In genomic region chr12:85169117-85169858, GRCm38 (mm10) we compare ENCODE assay signal across 8 mouse cellular contexts. TPM values are rescaled to one million over a fixed set of nuclear protein-coding genes. Genes with fewer than 3 reads are reported as not detected.
DNase-seq lines count a peak whose midpoint lies in the region; ATAC-seq and TF ChIP-seq lines count a peak whose summit lies in the region.

No protein-coding gene starts in this region.

- no peak overlapping the region for H3K27ac ChIP-seq in embryonic facial prominence, embryonic 12.5 days
- H3K27ac ChIP-seq in kidney, adult 2 months (ENCODE audit: insufficient read depth, low read depth, low read length) = no peak overlapping the region
- no peak overlapping the region for H3K27ac ChIP-seq in limb, embryonic 11.5 days (replicated peaks; ENCODE audit: low read depth, low read length)
- H3K27ac ChIP-seq in midbrain, embryonic 13.5 days = no peak overlapping the region

- TF ChIP-seq POLR2A in kidney, adult 2 months (IDR thresholded peaks at IDR 0.05; ENCODE audit: low read depth, low read length) = no peak

- peak overlapping the region; percentile 22 for H3K9ac ChIP-seq in embryonic facial prominence, embryonic 12.5 days
- no peak overlapping the region for H3K9ac ChIP-seq in limb, embryonic 11.5 days (ENCODE audit: low read length)
- H3K9ac ChIP-seq in midbrain, embryonic 13.5 days (replicated peaks) = peak overlapping the region; percentile 58

- peak overlapping the region; percentile 30 for H3K4me2 ChIP-seq in embryonic facial prominence, embryonic 12.5 days (replicated peaks)
- no peak overlapping the region for H3K4me2 ChIP-seq in limb, embryonic 11.5 days (ENCODE audit: low read depth, severe bottlenecking)
- peak overlapping the region; percentile 45 for H3K4me2 ChIP-seq in midbrain, embryonic 13.5 days (replicated peaks)

- DNase-seq in 3T3-L1 (ENCODE audit: low read depth, low spot score) = peak; percentile 83
- peak; percentile 90 for DNase-seq in adrenal gland, postnatal 25 days
- DNase-seq in heart, adult 8-10 months (ENCODE audit: low spot score) = peak; percentile 86
- DNase-seq in kidney, adult 2 months = peak; percentile 70
- DNase-seq in limb, embryonic 11.5 days (ENCODE audit: low spot score) = peak; percentile 90
- DNase-seq in spleen, adult 18-20 months = peak; percentile 62 to 84

- peaks cover 16% of the 10 kb centered on the region for H3K4me1 ChIP-seq in embryonic facial prominence, embryonic 12.5 days
- peaks cover 2% of the 10 kb centered on the region; the same call in 1 of the 2 replicates for H3K4me1 ChIP-seq in kidney, adult 2 months (ENCODE audit: control insufficient read depth, insufficient read depth, low read length)
- no peaks in the 10 kb centered on the region for H3K4me1 ChIP-seq in limb, embryonic 11.5 days (ENCODE audit: control insufficient read depth, insufficient read depth, low read length)
- peaks cover 13% of the 10 kb centered on the region; the same call in 1 of the 2 replicates for H3K4me1 ChIP-seq in midbrain, embryonic 13.5 days (replicated peaks)

- no peak overlapping the region for H3K4me3 ChIP-seq in embryonic facial prominence, embryonic 12.5 days
- H3K4me3 ChIP-seq in kidney, adult 2 months (ENCODE audit: insufficient read depth, low read depth, low read length) = no peak overlapping the region
- no peak overlapping the region for H3K4me3 ChIP-seq in limb, embryonic 11.5 days (ENCODE audit: low read depth, low read length)
- H3K4me3 ChIP-seq in midbrain, embryonic 13.5 days (replicated peaks) = peak overlapping the region; percentile 26

- WGBS in embryonic facial prominence, embryonic 12.5 days = 24% methylated on average over 27 of the region's 27 CpGs
- 33% methylated on average over 27 of the region's 27 CpGs for WGBS in kidney, adult 2 months
- WGBS in limb, embryonic 11.5 days = 27% methylated on average over 27 of the region's 27 CpGs
- 26% methylated on average over 27 of the region's 27 CpGs for WGBS in midbrain, embryonic 13.5 days

- TF ChIP-seq CTCF in kidney, adult 2 months (conservative IDR thresholded peaks at IDR 0.05; ENCODE audit: insufficient read depth, insufficient read length, low read depth, low read length) = peak; percentile 79

- peaks cover 21% of the 10 kb centered on the region for H3K36me3 ChIP-seq in embryonic facial prominence, embryonic 12.5 days
- H3K36me3 ChIP-seq in kidney, adult 2 months (ENCODE audit: control insufficient read depth, insufficient read depth, low read length) = no peaks in the 10 kb centered on the region
- H3K36me3 ChIP-seq in limb, embryonic 11.5 days (ENCODE audit: control insufficient read depth, insufficient read depth, low read length) = no peaks in the 10 kb centered on the region
- no peaks in the 10 kb centered on the region for H3K36me3 ChIP-seq in midbrain, embryonic 13.5 days

- 0 out of 2 replicates have a peak, but pooled peaks have one; percentile 30 for ATAC-seq in embryonic facial prominence, embryonic 12.5 days (ENCODE audit: insufficient number of reproducible peaks, insufficient read depth, low FRiP score, low TSS enrichment)
- peak; percentile 75; the same call in 1 of the 2 replicates for ATAC-seq in limb, embryonic 11.5 days (ENCODE audit: insufficient number of reproducible peaks, low FRiP score, low TSS enrichment, low read depth)
- ATAC-seq in midbrain, embryonic 13.5 days = peak; percentile 80

- H3K9me3 ChIP-seq in embryonic facial prominence, embryonic 12.5 days = no peaks in the 10 kb centered on the region
- no peaks in the 10 kb centered on the region for H3K9me3 ChIP-seq in limb, embryonic 11.5 days (ENCODE audit: control insufficient read depth, low read length)
- H3K9me3 ChIP-seq in midbrain, embryonic 13.5 days = no peaks in the 10 kb centered on the region

- H3K27me3 ChIP-seq in embryonic facial prominence, embryonic 12.5 days = 0 out of 2 replicates have a peak, but pooled peaks cover 3% of the 10 kb centered on the region
- no peaks in the 10 kb centered on the region for H3K27me3 ChIP-seq in kidney, adult 2 months (replicated peaks; ENCODE audit: control insufficient read depth, insufficient read depth, low read length)
- no peaks in the 10 kb centered on the region for H3K27me3 ChIP-seq in limb, embryonic 11.5 days (ENCODE audit: control insufficient read depth, insufficient read depth, low read length)
- H3K27me3 ChIP-seq in midbrain, embryonic 13.5 days = no peaks in the 10 kb centered on the region

RNA-seq across cellular contexts. Expression of gene Pgf, which starts 8.3 kb away (rescaled TPM):
- total RNA-seq in adrenal gland, postnatal 25 days (2021) = 1.4 and 1.8 TPM in 2 replicates
- 15.4 and 19.1 TPM in 2 replicates for polyA plus RNA-seq in embryonic facial prominence, embryonic 12.5 days (2016; fragmentation: Nextera tagmentation; extraction: Ambion mirVana)
- 1 to 10 TPM; 3.7 to 5.1 (median 4.1) TPM for total RNA-seq in heart, adult 8-10 months (2022)
- polyA plus RNA-seq in kidney, adult 2 months (2012; rRNA removed) = 1.1 and 1.2 TPM in 2 replicates
- 13.4 and 13.5 TPM in 2 replicates for polyA plus RNA-seq in limb, embryonic 11.5 days (2014; fragmentation: Nextera tagmentation; extraction: Ambion mirVana)
- polyA plus RNA-seq in midbrain, embryonic 13.5 days (2015; fragmentation: Nextera tagmentation; extraction: Ambion mirVana) = 5.7 and 6.3 TPM in 2 replicates

RNA-seq across cellular contexts. Expression of gene Rps6kl1, which starts 18.2 kb away (rescaled TPM):
- 1.0 and 1.1 TPM in 2 replicates for total RNA-seq in adrenal gland, postnatal 25 days (2021)
- 1.7 and 2.2 TPM in 2 replicates for polyA plus RNA-seq in embryonic facial prominence, embryonic 12.5 days (2016; fragmentation: Nextera tagmentation; extraction: Ambion mirVana)
- 1 to 10 TPM; 1.7 to 3.5 (median 2.8) TPM for total RNA-seq in heart, adult 8-10 months (2022)
- polyA plus RNA-seq in kidney, adult 2 months (2012; rRNA removed) = 0.89 and 0.98 TPM in 2 replicates
- 0.51 and 0.61 TPM in 2 replicates for polyA plus RNA-seq in limb, embryonic 11.5 days (2014; fragmentation: Nextera tagmentation; extraction: Ambion mirVana)
- polyA plus RNA-seq in midbrain, embryonic 13.5 days (2015; fragmentation: Nextera tagmentation; extraction: Ambion mirVana) = 15.6 and 16.6 TPM in 2 replicates

RNA-seq across cellular contexts. Expression of gene Eif2b2, which starts 50.0 kb away (rescaled TPM):
- 68.0 and 83.9 TPM in 2 replicates for total RNA-seq in adrenal gland, postnatal 25 days (2021)
- 79.0 and 88.2 TPM in 2 replicates for polyA plus RNA-seq in embryonic facial prominence, embryonic 12.5 days (2016; fragmentation: Nextera tagmentation; extraction: Ambion mirVana)
- 10 to 100 TPM; 39.5 to 50.6 (median 45.2) TPM for total RNA-seq in heart, adult 8-10 months (2022)
- polyA plus RNA-seq in kidney, adult 2 months (2012; rRNA removed) = 101 and 112 TPM in 2 replicates
- polyA plus RNA-seq in limb, embryonic 11.5 days (2014; fragmentation: Nextera tagmentation; extraction: Ambion mirVana) = 102 and 103 TPM in 2 replicates
- 90.4 and 97.3 TPM in 2 replicates for polyA plus RNA-seq in midbrain, embryonic 13.5 days (2015; fragmentation: Nextera tagmentation; extraction: Ambion mirVana)

RNA-seq across cellular contexts. Expression of gene Dlst, which starts 58.7 kb away (rescaled TPM):
- total RNA-seq in adrenal gland, postnatal 25 days (2021) = 288 and 302 TPM in 2 replicates
- 110 and 117 TPM in 2 replicates for polyA plus RNA-seq in embryonic facial prominence, embryonic 12.5 days (2016; fragmentation: Nextera tagmentation; extraction: Ambion mirVana)
- total RNA-seq in heart, adult 8-10 months (2022) = 100 to 1,000 TPM; 715 to 820 (median 788) TPM
- polyA plus RNA-seq in kidney, adult 2 months (2012; rRNA removed) = 294 and 312 TPM in 2 replicates
- 108 and 109 TPM in 2 replicates for polyA plus RNA-seq in limb, embryonic 11.5 days (2014; fragmentation: Nextera tagmentation; extraction: Ambion mirVana)
- polyA plus RNA-seq in midbrain, embryonic 13.5 days (2015; fragmentation: Nextera tagmentation; extraction: Ambion mirVana) = 98.6 and 104 TPM in 2 replicates

RNA-seq across cellular contexts. Expression of gene Prox2, which starts 58.7 kb away (rescaled TPM):
- 3.1 and 6.2 TPM in 2 replicates for total RNA-seq in adrenal gland, postnatal 25 days (2021)
- polyA plus RNA-seq in embryonic facial prominence, embryonic 12.5 days (2016; fragmentation: Nextera tagmentation; extraction: Ambion mirVana) = 3.7 and 4.4 TPM in 2 replicates
- 1 to 10 TPM; 1.1 to 3.0 (median 1.8) TPM for total RNA-seq in heart, adult 8-10 months (2022)
- 2.0 and 2.4 TPM in 2 replicates for polyA plus RNA-seq in kidney, adult 2 months (2012; rRNA removed)
- polyA plus RNA-seq in limb, embryonic 11.5 days (2014; fragmentation: Nextera tagmentation; extraction: Ambion mirVana) = 2.6 and 3.3 TPM in 2 replicates
- polyA plus RNA-seq in midbrain, embryonic 13.5 days (2015; fragmentation: Nextera tagmentation; extraction: Ambion mirVana) = 1.8 and 2.8 TPM in 2 replicates

Comparison
In these comparisons a context has a peak if more than half of its experiments do, and no peak if none do; other contexts are left out.
1. ATAC-seq: peak in every context shown above with its lines; median percentile 80 in midbrain, embryonic 13.5 days; 75 in limb, embryonic 11.5 days; 30 in embryonic facial prominence, embryonic 12.5 days.